In genomic region chr7:121778553-121778952, GRCm38 (mm10) we compare ENCODE assay signal across 29 mouse cellular contexts. TPM values are rescaled to one million over a fixed set of nuclear protein-coding genes. Genes with fewer than 3 reads are reported as not detected.
DNase-seq lines count a peak whose midpoint lies in the region; ATAC-seq and TF ChIP-seq lines count a peak whose summit lies in the region.
"Had no signal": no experiment of that assay in that cellular context is flagged by ENCODE, and none has a peak within 500 bp of the region (broad histone marks: within the 10 kb centered on the region; RNA-seq: fewer than 3 reads in every experiment).

No protein-coding gene starts in this region.

- 56% methylated on average over 1 of the region's 1 CpGs for WGBS in kidney, embryonic 15.5 days
- 54% methylated on average over 1 of the region's 1 CpGs for WGBS in kidney, embryonic 16.5 days
- WGBS in lung, embryonic 14.5 days = 18% methylated on average over 1 of the region's 1 CpGs
- WGBS in lung, embryonic 16.5 days = 16% methylated on average over 1 of the region's 1 CpGs

- no peaks in the 10 kb centered on the region for H3K27me3 ChIP-seq in kidney, embryonic 15.5 days
- no peaks in the 10 kb centered on the region for H3K27me3 ChIP-seq in kidney, embryonic 16.5 days (ENCODE audit: insufficient read depth, low read length)
- no peaks in the 10 kb centered on the region for H3K27me3 ChIP-seq in lung, embryonic 14.5 days (ENCODE audit: insufficient read depth, low read length)
- H3K27me3 ChIP-seq in lung, embryonic 16.5 days (ENCODE audit: control insufficient read depth, insufficient read depth, low read depth, low read length) = no peaks in the 10 kb centered on the region
- H3K27me3 ChIP-seq: embryonic facial prominence, embryonic 12.5 days; embryonic facial prominence, embryonic 15.5 days; heart, embryonic 13.5 days; Patski had no signal

- H3K9me3 ChIP-seq in kidney, embryonic 15.5 days (replicated peaks) = no peaks in the 10 kb centered on the region
- no peaks in the 10 kb centered on the region for H3K9me3 ChIP-seq in kidney, embryonic 16.5 days (ENCODE audit: low read length)
- H3K9me3 ChIP-seq in lung, embryonic 14.5 days (ENCODE audit: low read depth, low read length) = no peaks in the 10 kb centered on the region
- H3K9me3 ChIP-seq in lung, embryonic 16.5 days (ENCODE audit: control insufficient read depth, low read length) = no peaks in the 10 kb centered on the region
- H3K9me3 ChIP-seq: embryonic facial prominence, embryonic 12.5 days; embryonic facial prominence, embryonic 15.5 days; G1E; heart, embryonic 10.5 days; heart, embryonic 13.5 days had no signal

- H3K9ac ChIP-seq in kidney, embryonic 15.5 days = no peak overlapping the region
- H3K9ac ChIP-seq in kidney, embryonic 16.5 days (replicated peaks; ENCODE audit: low read length) = no peak overlapping the region
- no peak overlapping the region for H3K9ac ChIP-seq in lung, embryonic 14.5 days
- H3K9ac ChIP-seq in lung, embryonic 16.5 days (ENCODE audit: low read length) = no peak overlapping the region
- H3K9ac ChIP-seq: embryonic facial prominence, embryonic 12.5 days; embryonic facial prominence, embryonic 15.5 days; forebrain, postnatal 0 days; heart, embryonic 13.5 days; hindbrain, embryonic 14.5 days had no signal

- DNase-seq in lung, embryonic 14.5 days = peak; percentile 64
- DNase-seq in lung, postnatal 4 days = no peak
- DNase-seq in lung, postnatal 10 days = peak; percentile 27
- DNase-seq in urinary bladder, postnatal 4 days (ENCODE audit: low spot score in 2 of 2) = no peak
- no peak for DNase-seq in right cerebral cortex, postnatal 14 days
- DNase-seq: adrenal gland, postnatal 10 days; adrenal gland, postnatal 36 days; B cell, adult 2 months; cerebellum, adult 18-20 months; cerebellum, adult 9-10 months; cerebellum, postnatal 14 days; forebrain, postnatal 0 days; gastrocnemius, adult 2 months; gastrocnemius, postnatal 14 days; heart, adult 18-20 months; heart, postnatal 14 days; heart, postnatal 4 days had no signal

- H3K36me3 ChIP-seq in kidney, embryonic 15.5 days = no peaks in the 10 kb centered on the region
- H3K36me3 ChIP-seq in kidney, embryonic 16.5 days (ENCODE audit: insufficient read depth, low read length) = no peaks in the 10 kb centered on the region
- no peaks in the 10 kb centered on the region for H3K36me3 ChIP-seq in lung, embryonic 14.5 days (ENCODE audit: insufficient read depth)
- no peaks in the 10 kb centered on the region for H3K36me3 ChIP-seq in lung, embryonic 16.5 days (ENCODE audit: control insufficient read depth, insufficient read depth, low read length)
- H3K36me3 ChIP-seq: embryonic facial prominence, embryonic 12.5 days; embryonic facial prominence, embryonic 15.5 days; G1E; heart, embryonic 10.5 days; heart, embryonic 13.5 days had no signal

- TF ChIP-seq CTCF in lung, embryonic 14.5 days (IDR thresholded peaks at IDR 0.05; ENCODE audit: low read depth) = no peak

- no peak overlapping the region for H3K4me3 ChIP-seq in kidney, embryonic 15.5 days (replicated peaks)
- no peak overlapping the region for H3K4me3 ChIP-seq in kidney, embryonic 16.5 days (ENCODE audit: low read length)
- H3K4me3 ChIP-seq in lung, embryonic 14.5 days (ENCODE audit: low read depth, low read length) = no peak overlapping the region
- H3K4me3 ChIP-seq in lung, embryonic 16.5 days (ENCODE audit: low read length) = no peak overlapping the region
- H3K4me3 ChIP-seq: embryonic facial prominence, embryonic 12.5 days; embryonic facial prominence, embryonic 15.5 days; gastrocnemius, adult 2 months; heart, embryonic 10.5 days; heart, embryonic 13.5 days had no signal

- H3K4me2 ChIP-seq in kidney, embryonic 15.5 days = no peak overlapping the region
- H3K4me2 ChIP-seq in kidney, embryonic 16.5 days (replicated peaks; ENCODE audit: low read depth, low read length) = no peak overlapping the region
- no peak overlapping the region for H3K4me2 ChIP-seq in lung, embryonic 14.5 days
- no peak overlapping the region for H3K4me2 ChIP-seq in lung, embryonic 16.5 days (ENCODE audit: low read depth, low read length)
- H3K4me2 ChIP-seq: embryonic facial prominence, embryonic 12.5 days; embryonic facial prominence, embryonic 15.5 days; heart, embryonic 13.5 days; hindbrain, embryonic 14.5 days had no signal

- H3K27ac ChIP-seq in kidney, embryonic 15.5 days = peak overlapping the region; percentile 34; the same call in 1 of the 2 replicates
- no peak overlapping the region; the same call in 1 of the 2 replicates for H3K27ac ChIP-seq in kidney, embryonic 16.5 days (ENCODE audit: low read length)
- H3K27ac ChIP-seq in lung, embryonic 14.5 days (ENCODE audit: low read depth) = peak overlapping the region; percentile 70; the same call in 1 of the 2 replicates
- peak overlapping the region; percentile 82 for H3K27ac ChIP-seq in lung, embryonic 16.5 days (ENCODE audit: low read length)
- H3K27ac ChIP-seq: embryonic facial prominence, embryonic 12.5 days; embryonic facial prominence, embryonic 15.5 days; gastrocnemius, adult 2 months; heart, embryonic 10.5 days; heart, embryonic 13.5 days; hindbrain, embryonic 14.5 days had no signal

- ATAC-seq in kidney, embryonic 15.5 days (replicated peaks; ENCODE audit: low FRiP score) = no peak
- ATAC-seq in kidney, embryonic 16.5 days (ENCODE audit: low FRiP score, low TSS enrichment) = no peak
- peak; percentile 85 for ATAC-seq in lung, embryonic 14.5 days (ENCODE audit: insufficient read depth)
- ATAC-seq in lung, embryonic 16.5 days (ENCODE audit: low read depth) = peak; percentile 93
- ATAC-seq: forebrain, embryonic 14.5 days; forebrain, postnatal 0 days; Patski had no signal

- no peaks in the 10 kb centered on the region for H3K4me1 ChIP-seq in kidney, embryonic 15.5 days
- H3K4me1 ChIP-seq in kidney, embryonic 16.5 days (ENCODE audit: insufficient read depth, low read length) = peaks cover 5% of the 10 kb centered on the region; the same call in 1 of the 2 replicates
- H3K4me1 ChIP-seq in lung, embryonic 14.5 days (ENCODE audit: insufficient read depth) = no peaks in the 10 kb centered on the region
- H3K4me1 ChIP-seq in lung, embryonic 16.5 days (replicated peaks; ENCODE audit: control insufficient read depth, insufficient read depth, low read length) = peaks cover 9% of the 10 kb centered on the region
- H3K4me1 ChIP-seq: embryonic facial prominence, embryonic 15.5 days; heart, embryonic 10.5 days; heart, embryonic 13.5 days had no signal

RNA-seq across cellular contexts. Expression of gene Scnn1g, which starts 44.3 kb away (rescaled TPM):
- polyA plus RNA-seq in kidney, embryonic 15.5 days (2015; fragmentation: Nextera tagmentation; extraction: Ambion mirVana) = 22.0 and 23.0 TPM in 2 replicates
- polyA plus RNA-seq in kidney, embryonic 16.5 days (2015; fragmentation: Nextera tagmentation; extraction: Ambion mirVana) = 38.7 and 40.7 TPM in 2 replicates
- 6.4 and 9.9 TPM in 2 replicates for polyA plus RNA-seq in lung, embryonic 14.5 days (2014; fragmentation: Nextera tagmentation; extraction: Ambion mirVana)
- polyA plus RNA-seq in lung, embryonic 16.5 days (2015; fragmentation: Nextera tagmentation; extraction: Ambion mirVana) = 11.5 and 13.9 TPM in 2 replicates
- polyA plus RNA-seq: forebrain, embryonic 11.5 days; forebrain, embryonic 14.5 days; forebrain, postnatal 0 days; G1E; hindbrain, embryonic 14.5 days had no signal

Comparison
In these comparisons a context has a peak if more than half of its experiments do, and no peak if none do; other contexts are left out.
1. DNase-seq: peak in lung, embryonic 14.5 days (single experiment) and lung, postnatal 10 days (single experiment); none in lung, postnatal 4 days (0 of 2), urinary bladder, postnatal 4 days (0 of 2) and right cerebral cortex, postnatal 14 days (single experiment).
2. ATAC-seq: peak in lung, embryonic 14.5 days (single experiment) and lung, embryonic 16.5 days (single experiment); none in kidney, embryonic 15.5 days (single experiment) and kidney, embryonic 16.5 days (single experiment).